Mouse (Mus musculus): Measurements from ENCODE around the gene Ublcp1. TPM values are rescaled to one million over a fixed set of nuclear protein-coding genes. Genes with fewer than 3 reads are reported as not detected.
"Not testable (repeated sequence)": the region's sequence is repeated elsewhere in the genome, so short reads cannot be mapped to it uniquely, and the experiment has no call there.

The Ublcp1 gene
- total RNA-seq, 2 experiments from 2014 or later = 109 to 113 TPM

DNA sequence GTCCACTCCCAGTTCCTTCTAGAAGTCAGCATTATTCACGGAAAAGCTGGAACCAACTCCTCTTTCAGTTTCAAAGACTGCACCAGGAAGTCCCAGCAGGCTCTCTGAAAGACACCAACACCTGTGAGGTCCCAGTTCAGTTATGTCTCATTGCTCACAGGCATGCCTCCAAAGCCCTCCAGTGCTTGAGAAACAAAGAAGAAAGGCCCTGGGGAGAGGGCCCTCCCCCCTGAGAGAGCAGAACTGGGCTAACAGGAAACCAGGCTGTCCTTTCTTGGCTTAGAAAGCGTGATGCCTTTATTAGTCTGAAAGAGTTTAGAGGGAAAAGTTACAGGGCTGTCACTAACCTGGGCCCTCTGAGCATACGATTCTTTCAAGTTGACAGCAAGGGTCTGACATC, 25.9 kb upstream of the Ublcp1 start:
- no peak for ATAC-seq (replicated peaks; ENCODE audit: low FRiP score, poor library complexity, severe bottlenecking)

DNA sequence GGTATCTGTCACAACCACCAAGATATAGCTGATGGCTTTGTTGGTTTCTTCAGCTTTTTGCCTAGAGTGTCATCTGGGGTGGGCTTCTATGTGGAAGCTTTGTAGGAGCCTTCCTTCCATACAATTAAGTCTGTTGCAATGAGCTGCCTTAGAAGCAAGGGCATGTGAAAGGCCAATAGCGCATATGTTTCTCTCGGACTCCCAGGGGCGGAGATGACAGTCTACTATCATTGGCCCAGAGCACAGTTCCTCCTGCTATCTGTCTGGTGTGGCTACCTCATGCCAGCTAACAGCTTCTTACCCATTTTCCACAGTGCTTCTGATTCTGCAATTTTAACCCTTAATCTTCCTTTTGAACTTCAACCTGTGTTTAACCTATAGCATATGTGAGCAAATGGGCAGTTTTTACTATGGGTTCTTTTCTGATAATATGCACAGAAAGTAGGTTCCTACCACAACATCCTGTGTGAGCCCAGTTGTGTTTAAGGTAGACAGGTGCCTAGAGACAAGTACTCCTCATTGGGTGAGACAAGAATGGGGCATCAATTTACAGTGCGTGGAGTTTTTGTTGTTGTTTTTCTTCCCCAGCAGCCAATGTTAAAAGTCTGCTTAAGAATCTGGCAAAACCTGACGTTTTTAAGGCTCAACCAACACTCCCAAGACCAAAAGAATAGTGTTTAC, 24.5 kb upstream of the Ublcp1 start:
- ATAC-seq (replicated peaks; ENCODE audit: low FRiP score, poor library complexity, severe bottlenecking) = peak; percentile 100

DNA sequence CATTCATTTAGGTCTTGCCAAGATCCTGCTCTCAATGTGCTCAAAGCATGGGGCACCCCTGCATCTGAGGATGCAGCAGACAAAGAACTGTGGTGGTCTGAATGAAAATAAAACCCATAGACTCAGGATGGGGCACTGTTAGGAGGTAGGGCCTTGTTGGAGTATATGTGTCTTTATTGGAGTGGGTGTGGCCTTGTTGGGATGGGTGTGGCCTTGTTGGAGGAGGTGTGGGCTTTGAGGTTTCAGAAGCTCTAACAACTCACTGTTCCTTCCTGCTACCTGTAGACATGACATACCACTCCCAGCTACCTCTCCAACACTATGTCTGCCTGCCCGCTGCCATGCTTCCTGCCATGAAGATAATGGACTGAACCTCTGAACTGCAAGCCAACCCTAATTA, 18.8 kb upstream of the Ublcp1 start:
- peak; percentile 72 for ATAC-seq (replicated peaks; ENCODE audit: low FRiP score, poor library complexity, severe bottlenecking)

DNA sequence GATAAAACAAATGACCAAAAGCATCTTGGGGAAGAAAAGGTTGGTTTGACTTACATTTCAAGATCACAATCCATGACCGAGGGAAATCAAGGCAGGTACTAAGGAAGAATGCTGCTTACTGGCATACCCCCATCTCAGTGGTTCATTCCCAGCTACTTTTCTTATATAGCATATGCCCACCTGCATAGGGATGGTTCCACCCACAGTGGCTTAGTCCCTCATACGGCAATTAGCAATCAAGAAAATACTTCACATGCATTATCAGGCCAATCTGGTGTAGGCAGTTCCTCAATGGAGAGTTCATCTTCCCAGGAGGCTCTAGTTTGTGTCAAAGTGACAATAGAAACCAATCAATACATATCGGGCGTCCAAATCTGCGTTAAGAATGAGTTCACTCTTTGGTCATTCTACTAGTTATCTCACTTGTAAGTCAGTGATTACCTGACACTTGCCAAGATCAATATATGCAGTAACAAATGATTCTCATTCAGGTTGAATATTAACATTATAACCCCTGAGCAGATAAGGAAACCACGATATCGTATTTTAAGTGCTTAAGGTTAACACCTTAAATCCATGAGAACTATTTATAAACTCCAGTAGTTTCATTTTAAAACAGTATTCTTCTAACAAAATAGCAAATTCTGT, 14.9 kb upstream of the Ublcp1 start:
- no peak for ATAC-seq (replicated peaks; ENCODE audit: low FRiP score, poor library complexity, severe bottlenecking)

DNA sequence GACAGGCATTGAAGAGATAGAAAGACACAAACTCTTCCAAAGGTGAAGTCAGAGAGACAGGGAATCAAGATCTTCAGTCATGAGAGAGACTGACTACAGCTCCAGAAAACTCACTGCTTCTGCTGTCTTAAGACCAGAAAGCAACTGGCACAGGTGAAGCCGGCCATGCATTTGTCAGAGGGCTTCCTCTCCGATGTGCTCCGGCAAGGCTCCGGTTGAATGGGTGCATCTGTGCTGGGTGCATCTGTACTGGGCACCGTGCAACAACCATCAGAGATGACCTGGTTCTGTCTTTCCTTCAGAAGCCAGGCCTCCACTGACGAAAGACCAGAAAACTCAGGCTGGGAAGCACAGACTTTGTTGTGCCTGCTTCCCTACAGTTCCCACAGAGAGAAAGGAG, 9.9 kb upstream of the Ublcp1 start:
- no peak for ATAC-seq (replicated peaks; ENCODE audit: low FRiP score, poor library complexity, severe bottlenecking)

DNA sequence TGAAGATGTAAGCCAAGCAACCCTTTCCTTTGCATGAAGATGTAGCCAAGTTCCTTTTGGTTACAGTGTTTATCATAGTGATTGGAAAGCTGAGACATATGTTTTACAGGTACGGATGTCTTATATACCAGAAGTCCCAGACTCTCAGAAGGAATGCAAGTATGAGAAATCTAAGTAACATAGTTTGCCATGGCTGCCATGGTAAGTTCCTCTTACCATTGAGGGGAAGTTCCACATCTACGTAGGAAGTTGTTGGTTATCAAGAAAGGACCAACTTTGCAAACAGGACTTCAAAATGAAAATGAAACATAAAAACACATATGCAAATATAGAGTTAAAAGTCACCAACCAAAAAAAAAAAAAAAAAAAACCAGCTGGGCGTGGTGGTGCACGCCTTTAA, 8.1 kb upstream of the Ublcp1 start:
- ATAC-seq (replicated peaks; ENCODE audit: low FRiP score, poor library complexity, severe bottlenecking) = no peak

DNA sequence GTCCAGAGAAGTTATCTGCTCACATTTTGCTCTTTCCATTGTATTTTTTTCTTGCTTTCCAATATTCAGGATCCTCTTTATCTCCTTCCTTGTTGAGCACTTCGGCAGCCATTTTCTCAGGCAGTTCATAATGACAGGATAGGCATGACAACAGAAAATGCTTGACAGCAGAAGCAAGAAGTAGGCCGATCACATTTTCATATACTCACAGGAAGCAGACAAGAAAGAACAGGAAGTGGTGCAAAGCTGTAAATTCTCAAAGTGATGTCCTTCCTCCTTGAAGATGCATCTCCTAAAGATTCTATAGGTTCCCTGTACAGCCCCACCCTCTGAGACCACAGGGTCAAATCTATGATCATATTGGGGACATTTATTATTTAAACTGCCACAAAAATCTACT, 6.1 kb upstream of the Ublcp1 start:
- ATAC-seq (replicated peaks; ENCODE audit: low FRiP score, poor library complexity, severe bottlenecking) = no peak

DNA sequence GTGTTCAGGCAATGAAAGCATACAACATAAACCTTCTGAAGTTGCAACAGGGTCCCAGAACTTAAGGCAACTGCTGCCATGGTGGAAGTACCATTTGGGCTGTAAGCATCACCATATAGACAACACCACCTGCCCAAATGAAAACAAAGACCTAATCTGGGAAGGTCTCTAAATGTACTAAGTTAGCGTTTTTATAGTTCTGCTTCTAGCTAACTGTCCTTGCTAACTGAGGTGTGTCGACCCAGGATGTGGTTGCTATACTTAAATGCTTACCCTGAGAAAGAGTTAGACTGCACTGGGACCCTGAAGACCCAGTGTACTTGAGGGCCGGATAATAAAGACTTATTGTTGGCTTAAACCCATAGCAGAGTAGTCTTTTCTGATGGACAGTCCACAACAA, 5.2 kb upstream of the Ublcp1 start:
- no peak for ATAC-seq (replicated peaks; ENCODE audit: low FRiP score, poor library complexity, severe bottlenecking)

DNA sequence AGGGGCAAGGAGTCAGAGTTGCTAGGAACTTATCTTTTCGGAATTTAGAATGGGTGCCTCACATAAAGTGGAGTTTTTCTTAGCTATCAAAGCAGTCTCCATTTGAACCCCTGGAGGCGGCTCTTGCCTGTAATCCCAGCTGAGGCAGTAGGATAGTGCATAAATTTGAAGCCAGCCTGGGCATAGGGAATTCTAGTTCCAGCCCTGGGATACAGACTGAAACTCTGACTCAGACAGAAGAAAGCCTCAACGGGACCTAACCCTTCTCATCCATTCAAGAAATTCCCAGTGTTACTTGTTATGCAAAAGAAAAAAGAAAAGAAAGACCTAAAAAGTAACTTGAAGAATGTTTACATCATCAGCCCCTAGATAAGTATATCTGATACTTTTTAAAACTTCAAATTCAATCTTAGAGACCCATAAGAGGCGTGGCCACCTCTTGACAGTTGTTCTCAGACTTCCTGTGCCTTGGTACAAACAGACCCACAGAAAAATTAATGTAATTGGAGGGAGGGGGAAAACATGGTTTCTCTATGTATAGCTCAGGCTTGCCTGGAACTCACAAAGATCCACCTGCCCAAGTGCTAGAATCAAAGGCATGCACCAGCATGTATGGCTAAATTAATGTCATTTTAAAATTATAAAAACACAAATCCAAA, 1.2 kb upstream of the Ublcp1 start:
- ATAC-seq (replicated peaks; ENCODE audit: low FRiP score, poor library complexity, severe bottlenecking) = no peak

DNA sequence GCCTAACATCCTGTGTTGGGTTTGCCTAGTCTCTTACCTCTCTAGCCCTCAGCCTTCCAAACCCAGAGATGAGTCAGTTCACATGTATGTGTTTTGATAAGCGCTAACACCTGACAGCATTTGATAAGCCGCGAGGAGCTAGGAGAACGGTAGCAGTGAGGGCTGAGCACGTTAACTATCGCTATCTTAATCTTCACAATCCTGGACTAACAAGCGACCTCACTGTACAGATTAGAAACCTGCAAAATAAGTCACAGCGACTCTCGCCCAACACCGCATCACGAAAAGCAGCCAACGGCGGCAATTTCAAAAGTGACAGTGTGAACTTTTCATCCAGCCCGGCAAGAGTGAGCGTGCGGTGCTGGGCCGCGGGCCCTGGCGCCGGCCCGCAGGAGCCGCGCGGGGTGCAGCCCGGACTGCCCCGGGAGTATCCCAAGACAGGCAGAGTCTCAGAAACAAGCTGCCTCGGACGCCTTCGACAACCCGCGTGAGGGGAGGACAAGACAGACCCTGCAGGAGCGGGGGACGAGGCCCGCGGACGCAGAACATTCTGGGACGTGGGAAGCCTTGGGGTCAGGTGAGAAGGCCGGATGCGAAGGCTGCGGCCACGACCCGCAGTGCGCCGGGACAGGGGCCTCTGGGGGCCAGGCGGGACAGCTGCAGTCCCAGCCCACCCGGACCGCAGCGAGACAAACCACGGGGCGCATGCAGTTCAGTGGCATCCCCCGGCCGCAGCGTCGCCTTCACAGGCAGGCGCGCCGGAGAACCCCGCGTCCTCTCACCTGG, 459 bp downstream of the Ublcp1 start:
- peak; percentile 87 for ATAC-seq (replicated peaks; ENCODE audit: low FRiP score, poor library complexity, severe bottlenecking)

DNA sequence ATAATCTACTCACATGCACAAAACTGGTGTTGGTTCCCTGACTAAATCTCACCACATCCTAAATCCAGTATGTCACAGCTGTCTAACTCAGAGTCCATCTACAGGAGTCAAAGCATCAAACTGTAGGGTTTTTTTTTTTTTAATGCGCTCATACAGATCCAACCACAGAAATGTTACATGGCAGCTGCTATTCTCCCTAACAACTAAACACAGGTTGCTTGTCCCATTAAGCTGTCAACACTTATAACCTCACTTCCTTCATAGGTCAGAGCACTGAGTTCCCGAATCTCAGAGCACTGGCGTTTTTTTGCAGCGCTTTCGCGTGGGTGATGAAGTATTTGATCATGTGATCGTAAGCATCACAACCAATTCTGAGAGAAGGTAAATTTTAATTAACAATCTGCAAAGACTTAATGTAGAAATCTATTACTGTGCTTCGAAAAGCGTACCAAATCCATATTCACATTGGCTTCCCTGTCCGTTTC, 1.9 kb downstream of the Ublcp1 start:
- ATAC-seq (replicated peaks; ENCODE audit: low FRiP score, poor library complexity, severe bottlenecking) = no peak

DNA sequence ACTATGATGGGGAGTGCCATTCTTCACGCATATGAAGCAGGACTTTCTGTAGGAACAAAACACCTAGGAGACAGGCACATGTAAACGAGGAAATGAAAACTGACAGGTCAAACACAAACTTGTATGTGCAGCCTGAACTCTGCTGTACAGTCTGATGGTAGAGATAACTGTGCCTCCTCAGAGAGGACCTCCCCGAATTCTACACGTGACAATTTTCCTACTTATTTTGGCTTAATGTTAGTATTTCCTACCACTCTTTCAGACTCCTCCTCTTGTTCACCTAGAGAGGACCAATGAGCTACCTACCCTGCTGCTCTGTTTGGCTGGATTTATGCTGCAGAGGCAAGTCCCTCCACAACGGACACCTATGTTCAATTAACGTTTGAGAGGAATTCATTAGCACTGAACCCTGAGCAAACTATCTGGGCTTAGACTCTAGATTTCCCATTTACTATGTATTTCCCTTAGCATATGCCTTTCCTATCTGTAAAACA, 3.3 kb downstream of the Ublcp1 start:
- no peak for ATAC-seq (replicated peaks; ENCODE audit: low FRiP score, poor library complexity, severe bottlenecking)

DNA sequence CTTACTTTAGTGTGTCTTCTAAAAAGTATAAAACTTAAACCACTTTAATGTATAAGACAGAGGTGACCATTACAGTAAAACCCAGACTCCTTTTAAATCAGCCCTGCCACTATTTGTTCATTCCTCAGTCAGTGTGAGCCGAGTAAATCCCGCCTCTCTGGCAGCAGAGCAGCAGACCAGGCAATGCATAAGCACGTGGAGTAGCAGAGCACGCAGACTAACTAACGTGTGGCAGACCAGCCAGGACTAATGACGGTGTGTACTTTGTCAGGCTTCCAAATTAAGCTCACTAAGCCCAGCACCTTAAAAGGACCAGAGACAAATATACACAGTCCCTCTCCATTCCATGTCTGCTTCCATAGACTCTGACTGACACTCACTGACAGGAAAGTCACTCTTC, 8.8 kb downstream of the Ublcp1 start:
- ATAC-seq (replicated peaks; ENCODE audit: low FRiP score, poor library complexity, severe bottlenecking) = peak; percentile 54; the same call in 1 of the 2 replicates

DNA sequence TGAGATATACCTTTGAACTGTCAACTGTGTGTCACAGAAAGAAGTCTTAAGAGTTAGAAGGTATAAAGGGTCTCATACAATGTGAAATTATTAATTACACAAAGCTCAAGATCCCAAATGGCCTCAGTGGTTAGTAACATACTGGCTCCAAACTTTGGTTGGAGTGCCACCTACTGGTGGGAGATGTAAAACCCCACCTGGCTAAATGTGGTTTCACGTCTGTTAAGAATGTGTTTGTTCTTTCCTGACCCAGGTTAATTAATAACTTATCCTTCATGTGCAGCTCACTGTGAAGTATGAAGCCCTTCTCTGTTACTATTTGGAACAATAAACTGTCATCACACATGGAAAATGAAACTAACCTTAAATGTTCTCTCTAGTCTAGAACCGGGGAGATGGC, 16.9 kb downstream of the Ublcp1 start:
- peak; percentile 80 for ATAC-seq (replicated peaks; ENCODE audit: low FRiP score, poor library complexity, severe bottlenecking)

DNA sequence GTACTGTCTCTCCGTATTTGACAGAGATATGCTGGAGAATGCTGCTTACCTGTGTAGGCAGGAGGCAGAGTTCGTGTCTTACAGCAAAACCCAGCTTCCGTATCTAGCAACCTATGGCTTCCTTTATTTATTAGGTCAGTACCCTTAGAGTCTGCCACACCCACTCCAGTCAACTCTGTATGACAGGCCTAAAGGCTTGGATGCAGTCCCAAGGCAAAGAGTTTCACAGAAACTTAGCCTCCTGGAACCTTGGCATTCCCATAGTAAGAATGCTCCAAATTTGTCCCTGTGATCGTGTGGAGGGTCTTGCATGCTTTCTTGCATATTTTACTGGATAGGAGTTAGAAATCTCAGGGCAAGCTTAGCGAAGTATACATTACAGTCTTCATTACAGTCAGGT, 18.3 kb downstream of the Ublcp1 start:
- not testable (repeated sequence) for ATAC-seq (replicated peaks; ENCODE audit: low FRiP score, poor library complexity, severe bottlenecking)

DNA sequence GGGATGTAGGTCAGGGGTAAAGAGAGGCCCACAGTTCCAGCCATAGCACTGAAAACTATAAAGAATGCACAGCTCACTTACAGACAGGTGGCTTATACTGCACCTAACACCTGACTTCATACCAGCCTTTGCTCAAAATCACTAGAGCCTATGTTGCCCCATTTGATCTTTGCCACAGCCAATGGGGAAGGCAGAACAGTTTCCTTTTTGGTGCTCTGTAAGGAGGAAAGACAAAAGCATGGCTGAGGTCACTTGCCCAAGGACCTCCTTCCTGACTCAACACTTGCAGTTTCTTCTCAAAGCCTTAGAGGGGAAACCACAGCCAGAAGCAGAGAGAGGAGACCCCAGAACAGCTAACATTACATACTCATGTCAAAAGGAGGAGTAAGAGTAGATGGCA, 19.3 kb downstream of the Ublcp1 start:
- ATAC-seq (replicated peaks; ENCODE audit: low FRiP score, poor library complexity, severe bottlenecking) = no peak

DNA sequence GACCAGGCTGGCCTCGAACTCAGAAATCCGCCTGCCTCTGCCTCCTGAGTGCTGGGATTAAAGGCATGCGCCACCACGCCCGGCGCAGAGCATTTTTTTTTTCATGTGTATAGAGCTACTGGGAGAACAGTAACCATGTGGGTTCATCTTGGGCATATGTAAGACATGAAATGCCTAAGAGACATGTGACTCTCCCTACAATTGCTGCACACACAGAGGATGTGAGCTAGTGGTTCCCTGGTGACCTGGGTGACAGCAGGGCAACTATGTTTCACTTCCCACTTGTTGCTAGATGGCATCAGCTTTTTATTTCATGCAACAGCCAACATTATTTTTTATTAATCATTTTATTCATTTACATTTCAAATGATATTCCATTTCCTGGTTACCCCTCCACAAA, 32.5 kb downstream of the Ublcp1 start:
- no peak for ATAC-seq (replicated peaks; ENCODE audit: low FRiP score, poor library complexity, severe bottlenecking)

DNA sequence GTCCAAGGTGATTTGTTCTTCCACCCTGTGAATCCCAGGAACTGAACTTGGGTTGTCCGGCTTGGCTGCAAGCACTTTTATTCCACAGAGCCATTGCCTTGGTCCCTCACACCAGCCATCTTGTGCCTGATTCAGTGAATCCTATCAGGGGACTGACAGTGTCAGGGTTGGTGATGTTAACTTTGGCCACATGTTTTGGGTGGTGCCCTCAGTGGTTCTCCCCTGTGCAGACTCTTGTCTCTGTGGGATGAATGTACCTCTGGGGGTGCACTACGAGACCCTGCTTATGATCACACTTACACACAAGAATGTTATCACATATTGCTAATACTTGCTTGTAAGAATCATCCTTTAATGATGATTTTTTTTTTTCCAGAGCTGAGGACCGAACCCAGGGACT, 40.3 kb downstream of the Ublcp1 start:
- no peak for ATAC-seq (replicated peaks; ENCODE audit: low FRiP score, poor library complexity, severe bottlenecking)

DNA sequence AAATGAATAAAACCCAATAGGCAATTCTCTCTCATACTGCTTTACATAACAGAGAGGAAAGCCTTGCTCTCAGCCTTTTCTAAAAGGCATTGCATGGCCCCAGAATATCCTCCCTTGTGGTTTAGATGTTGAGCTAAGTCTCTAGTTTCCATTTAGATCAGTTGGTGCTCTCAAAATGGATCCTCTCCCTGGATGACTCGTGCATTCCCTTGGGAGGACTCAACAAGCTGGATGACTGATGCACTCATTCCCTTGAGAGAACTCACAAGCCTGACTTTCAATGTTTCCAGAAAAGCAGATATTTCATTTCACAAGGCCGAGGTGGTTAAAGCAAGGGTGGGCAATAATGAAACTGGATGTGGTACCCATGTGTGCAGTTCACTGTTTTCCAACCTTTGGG, 42.3 kb downstream of the Ublcp1 start:
- no peak for ATAC-seq (replicated peaks; ENCODE audit: low FRiP score, poor library complexity, severe bottlenecking)

DNA sequence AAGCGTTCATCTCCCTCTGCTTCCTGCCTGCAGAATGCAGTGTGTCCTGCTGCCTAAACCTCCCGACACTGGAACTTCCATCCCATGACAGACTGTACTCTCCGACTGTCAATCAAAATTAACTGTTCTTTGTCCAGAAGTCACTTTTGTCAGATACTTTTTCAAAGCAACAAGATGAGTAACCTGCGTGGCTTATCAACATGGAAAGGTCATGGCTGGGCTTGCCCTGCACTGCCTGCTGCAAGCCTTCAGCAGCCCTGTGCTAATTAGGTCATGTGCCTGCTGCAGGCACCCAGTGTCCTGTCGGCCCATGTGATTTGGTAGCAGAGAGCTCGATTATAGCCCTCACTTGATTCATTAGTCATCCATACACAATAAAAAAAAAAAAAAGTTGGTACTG, 44.7 kb downstream of the Ublcp1 start:
- ATAC-seq (replicated peaks; ENCODE audit: low FRiP score, poor library complexity, severe bottlenecking) = no peak
